Mouse (Mus musculus) spleen, adult 18-20 months (tissue): ENCODE measurements at regions not wholly inside any gene's neighbourhood (a gene's known extent, or its start where the extent isn't known, plus 50 kb on each side); places are given as distances from the start of the nearest gene placed in this dataset.
"Not testable (repeated sequence)": the region's sequence is repeated elsewhere in the genome, so short reads cannot be mapped to it uniquely, and the experiment has no call there.

ENCODE experiments used
- DNase-seq, 2 experiments: peaks; one replicate each; pipeline ENCODE4 v3.0.0; 2022; ENCODE audit warnings: mixed read lengths in 2 of 2

DNA sequence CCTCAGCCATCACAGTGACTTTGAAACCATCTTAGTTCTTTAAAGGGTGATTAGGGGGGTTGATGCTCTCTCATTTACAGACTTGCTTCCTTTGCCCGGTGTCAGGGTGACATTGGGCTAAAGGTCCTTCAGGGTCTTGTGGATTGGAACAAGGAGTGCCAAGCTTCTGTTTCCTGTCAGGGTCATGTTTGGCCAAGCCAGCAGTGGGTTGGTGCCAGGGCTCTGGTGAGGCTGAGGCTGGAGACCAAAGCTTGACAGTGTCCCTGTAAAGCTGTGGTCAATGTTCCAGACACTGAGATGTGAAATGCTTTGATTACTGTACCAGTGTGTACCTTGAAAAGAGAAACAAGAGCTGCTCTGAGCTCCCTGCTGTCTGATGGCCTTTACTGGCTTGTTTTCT is 150.8 kb upstream of the Fam3c start:
- DNase-seq = no peak

DNA sequence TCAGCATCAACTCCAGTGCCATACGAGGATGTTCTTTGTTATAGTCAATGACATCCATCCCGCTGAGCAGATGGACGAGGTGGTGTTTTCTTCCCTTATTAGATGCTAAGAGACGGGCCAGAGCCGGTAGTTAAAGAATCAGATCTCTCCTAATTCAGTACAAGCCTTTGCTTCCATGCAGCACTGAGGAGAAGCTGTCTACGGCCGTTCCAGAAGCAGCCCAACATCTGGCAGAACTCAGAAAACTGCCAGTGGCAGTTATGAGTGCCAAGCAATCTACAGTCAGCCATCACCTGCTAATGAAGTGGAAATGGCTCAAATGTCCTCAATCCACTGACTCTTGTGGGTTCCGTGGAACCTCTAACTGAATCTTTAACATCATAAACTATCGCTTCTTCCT is 141.3 kb upstream of the Fam3c start:
- no peak for DNase-seq

DNA sequence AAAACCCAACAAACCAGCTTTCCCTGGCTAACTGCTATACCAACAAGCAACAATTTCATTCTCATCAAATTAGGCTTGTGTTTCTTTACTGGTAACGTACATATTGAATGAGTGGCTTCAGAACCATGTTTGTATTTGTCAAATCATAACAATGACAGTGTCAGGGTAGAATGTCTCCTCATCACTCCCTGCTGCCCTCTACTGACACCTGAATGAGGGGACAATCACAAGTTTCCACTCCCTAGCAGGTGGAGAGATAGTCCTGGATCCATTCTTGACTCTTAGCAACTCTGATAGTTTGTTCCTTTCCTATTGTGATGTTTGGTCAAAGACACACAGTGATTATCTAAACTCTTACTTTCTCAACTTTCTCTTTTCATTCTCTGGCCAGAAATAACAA is 140.4 kb upstream of the Fam3c start:
- no peak for DNase-seq

DNA sequence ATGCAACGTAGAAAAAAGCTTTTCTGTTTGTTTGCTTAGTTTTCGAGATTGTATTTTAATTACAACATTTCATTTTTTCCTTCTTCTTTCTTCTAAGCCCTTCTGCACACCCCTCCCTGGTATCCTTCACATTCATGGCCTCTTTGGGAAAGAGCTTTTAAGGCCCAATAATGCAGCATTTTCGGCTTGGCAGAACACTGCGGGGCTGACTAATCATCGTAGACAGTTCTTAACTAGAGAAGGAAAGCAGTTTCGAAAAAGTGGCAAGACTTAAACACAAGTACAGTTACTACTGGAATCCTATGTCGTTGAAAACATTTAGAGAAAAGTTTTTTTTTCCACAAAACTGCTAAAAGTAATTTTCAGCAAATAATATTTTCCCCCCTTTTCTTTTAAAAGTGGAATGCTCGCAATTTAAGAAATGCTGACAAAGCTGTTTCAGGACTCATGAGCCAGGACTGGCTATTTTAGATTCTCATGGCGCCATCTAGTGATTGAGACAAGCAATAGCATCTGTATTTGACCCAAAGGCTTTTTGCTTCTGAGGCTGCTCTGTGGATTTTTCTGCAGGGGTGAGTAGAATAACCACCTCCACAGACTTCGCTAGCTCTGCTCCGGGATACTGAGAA is 137.7 kb upstream of the Fam3c start:
- no peak for DNase-seq

DNA sequence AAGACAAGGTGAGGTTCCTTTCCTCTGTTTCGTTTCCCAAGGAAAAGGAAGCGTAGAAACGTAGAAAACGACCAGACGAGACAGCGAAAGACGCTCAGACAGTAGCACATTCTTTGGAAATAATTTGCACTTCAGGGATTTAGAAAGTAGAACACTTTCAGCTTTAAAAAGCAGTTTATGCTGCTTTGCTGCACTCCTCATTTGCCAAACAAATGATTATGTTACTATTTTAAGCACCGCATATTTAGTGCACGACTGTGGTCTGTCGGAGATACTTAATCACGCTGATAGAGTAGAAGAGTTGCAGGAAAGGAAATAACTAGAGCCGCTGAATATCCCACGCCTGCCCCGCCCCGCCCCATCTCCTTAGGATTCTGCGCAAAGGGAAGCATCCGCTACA is 136.9 kb upstream of the Fam3c start:
- no peak for DNase-seq

DNA sequence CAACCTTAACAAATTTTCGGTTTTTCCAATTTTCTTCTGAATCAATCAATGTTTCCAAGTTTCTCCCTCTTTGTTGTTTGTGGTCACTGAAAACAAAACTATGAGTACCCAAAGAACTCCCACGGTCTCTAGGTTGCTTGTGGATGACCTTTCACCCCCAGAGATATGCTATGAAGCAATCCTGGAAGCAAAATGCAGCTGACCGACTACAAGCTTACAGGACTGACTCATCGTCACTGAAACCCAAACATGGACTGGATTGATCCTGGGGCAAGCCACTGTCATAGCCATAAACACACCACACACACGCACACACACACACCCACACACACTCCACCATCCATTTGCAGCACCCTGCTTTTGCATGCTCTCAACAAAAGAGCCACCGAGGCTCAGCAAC is 134.7 kb upstream of the Fam3c start:
- DNase-seq = no peak

DNA sequence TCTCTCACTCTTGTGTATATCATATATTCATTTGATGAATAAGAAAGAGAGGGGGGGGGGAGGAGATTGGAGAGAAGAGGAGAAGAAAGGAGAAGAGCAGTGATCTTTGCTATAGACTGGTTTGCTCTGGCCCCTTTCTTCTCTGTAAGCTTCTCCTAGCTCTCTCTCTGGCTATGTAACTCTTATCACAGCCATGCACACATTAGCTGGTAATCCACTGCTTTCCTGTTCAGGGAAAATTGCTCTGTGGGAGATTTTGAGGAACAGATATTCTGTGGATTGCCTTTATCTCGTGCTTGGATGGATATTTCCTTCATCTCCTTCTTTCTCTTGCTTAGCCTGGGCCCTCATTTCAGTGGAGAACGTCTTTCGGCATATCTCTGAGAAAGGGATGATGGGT is 131.4 kb upstream of the Fam3c start:
- no peak for DNase-seq

DNA sequence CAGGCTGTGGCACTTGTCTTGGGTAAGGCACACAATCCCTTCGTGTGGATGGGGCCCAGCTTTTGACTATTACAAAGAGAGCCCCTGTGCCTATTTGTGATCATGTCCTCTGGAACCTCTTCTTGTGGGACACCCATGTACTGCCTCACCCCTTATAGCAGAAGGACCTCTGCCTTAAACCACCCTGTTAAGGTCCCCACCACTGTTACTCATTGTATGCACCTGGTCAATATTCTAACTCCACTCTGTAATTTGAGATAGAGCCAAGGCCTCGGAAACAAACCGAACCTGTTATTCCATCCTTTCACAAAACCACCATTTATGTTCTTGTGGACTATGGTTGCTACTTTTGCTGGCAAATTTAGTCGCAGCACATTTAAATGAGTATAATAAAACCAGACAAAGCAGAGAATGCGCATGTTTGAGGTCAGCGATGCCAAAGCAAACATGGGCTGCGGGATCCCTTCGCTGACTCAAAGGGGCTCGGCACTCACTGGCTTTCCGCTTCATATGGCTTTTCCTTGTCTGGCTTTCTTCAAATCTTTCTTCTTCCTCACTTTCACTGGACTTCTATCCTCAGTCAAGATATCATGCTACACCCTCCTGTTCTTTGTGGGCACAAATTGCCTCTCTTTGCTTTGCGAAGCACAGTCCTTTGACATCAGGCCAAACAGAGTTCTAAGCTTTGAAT is 129.9 kb upstream of the Fam3c start:
- no peak for DNase-seq

DNA sequence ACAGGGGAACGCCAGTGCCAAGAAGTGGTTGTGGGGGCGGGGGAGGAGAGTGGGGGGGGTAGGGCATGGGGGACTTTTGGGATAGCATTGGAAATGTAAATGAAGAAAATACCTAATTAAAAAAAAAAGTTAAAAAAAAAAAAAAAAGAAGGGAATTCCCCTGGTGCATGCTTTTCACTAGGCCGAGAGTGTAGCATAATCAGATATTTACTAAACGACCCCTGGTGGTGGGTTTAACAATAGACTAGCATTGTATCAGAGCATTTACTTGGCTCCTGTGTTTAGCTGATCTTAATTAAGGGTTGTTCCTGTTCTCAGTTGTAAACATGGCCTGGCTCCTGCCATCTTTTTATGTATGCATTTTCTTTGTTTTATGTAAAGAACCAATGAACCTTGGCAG is 126.2 kb upstream of the Fam3c start:
- not testable (repeated sequence) for DNase-seq

DNA sequence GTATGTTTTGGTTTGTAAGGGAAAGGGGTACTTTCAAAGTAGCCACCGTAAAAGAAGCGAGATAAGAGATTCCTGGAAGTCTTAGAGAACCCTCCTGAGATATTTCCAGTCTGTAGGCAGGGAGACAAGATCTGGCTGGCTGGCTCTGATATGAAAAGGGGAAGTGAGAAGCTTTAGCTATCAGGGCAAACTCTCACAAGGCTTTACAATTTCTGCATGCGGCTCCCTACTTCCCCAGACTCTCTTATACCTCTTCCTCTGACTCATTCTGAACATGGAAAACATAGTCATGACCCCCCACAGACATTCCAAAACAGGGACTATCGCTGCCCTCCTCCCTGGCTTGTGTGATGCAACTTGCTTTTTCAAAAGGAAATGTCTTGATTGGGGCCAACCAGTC is 118.6 kb upstream of the Fam3c start:
- peak in 1 of 2 experiments; percentile 5 for DNase-seq

DNA sequence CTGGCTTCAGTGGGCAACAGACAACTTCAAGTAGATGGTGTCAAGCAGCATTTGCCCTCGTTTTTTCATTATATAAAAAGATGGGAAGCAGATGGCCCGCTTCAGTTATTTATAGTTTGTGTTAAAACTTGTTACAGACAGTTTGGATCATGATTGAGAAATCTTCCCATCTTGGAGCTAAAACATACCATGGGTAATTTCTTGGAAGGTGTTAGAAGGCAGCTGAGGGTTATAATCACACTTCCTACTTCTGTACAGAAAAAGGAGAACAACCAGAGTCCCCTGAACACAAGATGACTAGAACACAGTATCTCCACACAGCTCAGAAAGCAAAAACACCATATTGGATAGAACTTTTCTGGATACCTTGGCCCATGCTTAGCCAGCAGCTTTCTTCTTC is 118.0 kb upstream of the Fam3c start:
- DNase-seq = no peak

DNA sequence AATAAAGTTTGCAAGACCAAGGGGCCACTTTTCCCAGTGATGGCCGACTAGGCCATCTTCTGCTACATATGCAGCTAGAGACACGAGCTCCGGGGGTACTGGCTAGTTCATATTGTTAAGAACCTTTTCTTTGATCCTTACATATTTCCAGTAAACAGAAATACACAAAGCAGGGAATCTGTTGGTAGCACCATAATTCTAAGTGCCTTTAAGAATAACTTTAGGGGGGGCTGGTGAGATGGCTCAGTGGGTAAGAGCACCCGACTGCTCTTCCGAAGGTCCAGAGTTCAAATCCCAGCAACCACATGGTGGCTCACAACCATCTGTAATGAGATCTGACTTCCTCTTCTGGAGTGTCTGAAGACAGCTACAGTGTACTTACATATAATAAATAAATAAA is 116.4 kb upstream of the Fam3c start:
- not testable (repeated sequence) for DNase-seq

DNA sequence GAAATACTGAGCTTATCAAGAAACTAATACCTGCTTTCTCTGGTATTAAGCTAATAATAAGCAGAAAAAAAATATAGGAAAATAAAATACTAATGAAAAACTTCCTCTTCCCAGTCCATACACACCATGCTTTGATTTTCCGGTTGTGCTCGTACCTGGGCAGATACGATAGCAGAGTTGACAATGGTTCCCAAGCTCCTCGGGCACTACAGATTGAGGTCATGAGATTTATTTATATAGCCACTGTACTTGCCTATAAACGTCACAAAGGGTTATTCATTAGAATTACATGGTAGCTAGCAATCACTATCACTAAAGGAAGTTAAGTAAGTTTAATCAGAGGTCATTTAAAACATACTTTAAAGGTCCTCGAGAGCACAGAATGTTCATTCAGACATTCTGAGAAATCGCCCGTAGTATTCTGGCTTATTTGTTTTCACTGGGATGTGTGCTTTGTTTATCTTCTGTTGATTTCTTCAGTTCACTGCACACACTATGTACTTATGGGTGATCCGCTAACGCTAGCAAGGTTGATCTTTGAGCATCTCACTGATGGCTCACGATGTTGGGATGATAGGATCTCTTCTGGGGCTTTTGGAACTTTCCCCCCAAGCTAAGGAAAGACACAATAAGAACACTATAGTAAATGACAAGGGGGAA is 111.4 kb upstream of the Fam3c start:
- no peak for DNase-seq

DNA sequence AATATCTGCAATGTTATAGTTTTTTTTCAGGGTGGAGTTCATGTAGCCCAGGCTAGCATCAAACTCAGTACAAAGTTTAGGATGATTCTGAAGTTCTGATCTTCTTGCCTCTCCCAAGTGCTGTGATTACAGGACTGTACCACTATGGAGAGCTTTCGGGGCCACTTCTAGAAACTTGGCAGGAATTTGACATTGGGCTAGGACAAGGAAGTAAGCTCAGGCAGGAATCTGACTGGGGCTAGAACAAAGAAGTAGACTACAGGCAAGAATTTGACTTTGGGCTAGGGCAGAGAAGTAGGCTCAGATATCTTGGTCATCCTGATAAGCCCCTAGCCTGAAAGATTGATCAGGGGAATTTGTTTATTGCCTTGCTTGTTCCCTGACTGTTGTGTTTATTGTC is 109.9 kb upstream of the Fam3c start:
- DNase-seq = no peak

DNA sequence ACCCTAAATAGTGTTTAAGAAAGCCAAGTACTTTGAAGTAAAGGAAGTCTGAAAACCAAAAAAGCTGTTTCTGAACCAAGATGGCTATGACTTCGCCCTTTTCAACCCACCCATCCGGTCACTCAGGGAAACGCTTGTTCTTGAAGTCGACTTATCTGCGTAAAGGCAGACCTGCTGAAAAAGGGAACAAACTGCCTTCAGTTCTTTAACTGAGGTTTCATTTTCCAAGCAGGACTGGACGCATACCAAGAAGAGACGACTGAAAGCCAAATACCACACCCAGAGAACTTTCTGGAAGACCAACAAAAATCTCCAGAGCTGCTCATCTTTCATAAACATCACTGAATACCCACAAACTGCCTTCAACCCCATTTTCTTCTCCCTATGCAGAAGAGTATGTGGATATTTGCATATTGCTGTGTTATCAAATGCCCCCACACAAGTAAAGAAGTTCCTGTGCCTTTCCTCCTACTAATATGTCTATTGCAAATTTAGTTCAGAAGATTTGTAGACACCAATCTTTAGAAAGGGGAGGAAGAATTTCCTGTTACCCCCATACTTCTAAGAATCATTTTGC is 103.5 kb upstream of the Fam3c start:
- DNase-seq = no peak

DNA sequence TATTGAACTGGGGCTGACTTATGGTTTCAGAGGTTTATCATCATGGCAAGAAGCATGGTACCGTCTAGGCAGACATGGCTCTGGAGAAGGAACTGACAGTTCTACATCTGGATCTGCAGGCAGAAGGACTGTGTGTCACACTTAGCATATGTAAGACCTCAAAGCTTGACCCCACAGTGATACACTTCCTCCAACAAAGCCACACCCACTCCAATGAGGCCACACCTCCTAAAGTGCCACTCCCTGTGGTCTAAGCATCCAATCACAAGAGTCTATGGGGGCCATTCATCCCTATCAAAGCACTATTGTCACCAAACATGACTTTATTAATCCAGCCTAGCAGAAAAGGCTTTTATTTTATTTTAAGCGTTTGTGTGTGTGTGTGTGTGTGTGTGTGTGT is 96.2 kb upstream of the Fam3c start:
- no peak for DNase-seq

DNA sequence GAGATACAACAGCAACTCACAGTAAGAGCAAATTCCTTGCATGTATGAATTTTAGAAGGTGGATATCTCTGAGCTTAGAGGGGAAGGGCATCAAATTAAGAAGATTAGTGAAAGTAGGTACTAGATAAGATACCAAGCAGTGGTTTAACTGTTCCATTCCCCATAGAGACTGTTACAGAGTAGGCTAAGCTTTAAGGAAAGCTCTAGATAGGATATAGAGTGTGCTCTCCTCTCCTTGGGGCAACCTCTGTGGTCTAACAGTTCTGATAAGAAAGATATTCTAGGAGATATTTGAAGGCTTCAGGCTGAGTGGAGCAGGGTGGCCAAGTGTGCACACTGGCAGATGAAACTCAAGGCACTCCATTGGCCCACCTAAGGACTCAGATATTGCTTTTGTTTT is 94.5 kb upstream of the Fam3c start:
- DNase-seq = no peak

DNA sequence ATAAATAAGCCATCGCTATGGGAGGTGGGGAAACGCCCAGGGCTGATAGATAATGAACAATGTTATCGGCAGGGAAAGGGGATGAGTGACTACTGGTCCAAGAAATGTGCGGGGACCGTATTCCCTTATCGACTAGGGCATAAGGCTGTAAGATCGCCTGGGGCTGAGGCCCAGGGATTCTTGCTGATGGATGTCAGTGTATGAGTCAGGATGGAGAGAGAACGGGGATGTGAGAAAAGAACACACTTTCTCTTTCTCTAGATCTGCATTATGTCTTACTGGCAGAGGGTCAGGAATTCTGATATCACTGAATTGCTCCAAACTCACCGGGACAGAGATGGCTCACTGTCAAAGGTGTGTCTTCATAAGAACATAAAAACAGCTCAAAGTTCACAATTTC is 92.9 kb upstream of the Fam3c start:
- no peak for DNase-seq

DNA sequence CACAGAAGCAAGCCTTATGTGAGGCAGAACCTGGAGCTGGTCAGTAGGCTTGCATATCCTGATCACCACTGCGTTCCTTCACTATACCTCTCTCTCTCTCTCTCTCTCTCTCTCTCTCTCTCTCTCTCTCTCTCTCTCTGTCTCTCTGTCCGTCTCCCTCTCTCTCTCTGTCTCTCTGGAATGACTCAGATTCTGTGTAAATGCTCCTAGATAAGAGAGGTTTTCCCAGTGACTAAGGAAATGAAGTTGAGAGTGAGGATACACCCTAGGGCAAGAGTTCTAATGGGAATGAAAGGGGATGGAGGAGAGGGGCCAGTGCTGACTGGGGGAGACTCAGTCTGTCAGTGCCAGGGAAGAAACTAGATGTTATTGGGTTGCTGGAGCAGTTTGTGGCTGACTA is 91.6 kb upstream of the Fam3c start:
- DNase-seq = no peak

DNA sequence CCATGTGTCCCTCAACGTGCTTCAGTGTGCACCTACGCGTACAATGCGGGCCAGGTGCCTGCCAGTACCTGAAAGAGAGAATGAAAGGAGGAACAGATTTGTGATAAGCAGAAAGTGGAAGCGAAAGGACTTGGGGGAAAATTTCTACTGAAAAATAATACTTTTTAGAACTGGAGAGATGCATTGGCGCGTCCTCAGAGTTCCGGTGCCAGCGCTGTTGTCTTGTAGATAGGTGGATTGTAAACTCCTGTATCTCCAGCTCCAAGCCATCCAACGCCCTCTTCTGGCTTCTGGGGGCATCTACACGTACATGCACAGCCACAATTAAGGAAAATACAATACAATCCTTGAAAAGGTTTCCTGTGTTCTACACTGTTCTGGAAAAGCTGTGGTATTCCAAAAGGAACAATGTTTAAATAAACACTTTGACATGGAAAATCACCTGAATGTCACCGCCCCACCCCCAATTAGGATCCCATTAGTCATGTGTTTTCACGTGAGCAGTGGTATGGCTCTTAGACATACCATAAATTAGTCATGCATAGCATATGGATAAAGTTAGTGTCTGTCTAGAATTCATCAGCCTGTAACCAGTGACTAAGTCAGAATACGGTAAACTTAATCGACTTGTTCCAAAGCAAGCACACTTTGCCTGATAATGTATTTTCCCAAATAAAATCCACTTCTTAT is 90.7 kb upstream of the Fam3c start:
- peak in 1 of 2 experiments; percentile 6 for DNase-seq

DNA sequence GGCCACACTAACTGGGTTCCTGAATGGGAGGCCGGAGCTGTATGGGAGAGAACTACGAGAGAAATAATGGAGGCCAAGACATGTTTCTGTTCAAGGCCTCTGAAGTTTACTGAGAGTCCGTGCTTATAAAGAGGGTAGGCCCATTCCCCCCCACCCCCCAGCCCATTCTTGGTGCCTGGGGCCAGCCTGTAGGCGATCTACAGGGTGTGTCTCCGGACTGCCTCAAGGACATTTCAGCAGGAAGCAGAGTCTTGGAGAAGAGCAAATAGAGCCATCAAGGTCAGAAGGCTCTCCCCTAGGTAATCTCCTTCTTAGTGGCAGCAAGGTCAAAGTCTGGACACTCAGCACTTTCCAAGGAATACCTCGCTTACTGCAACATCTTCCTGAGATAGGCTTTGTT is 88.8 kb upstream of the Fam3c start:
- DNase-seq = not testable (repeated sequence)

DNA sequence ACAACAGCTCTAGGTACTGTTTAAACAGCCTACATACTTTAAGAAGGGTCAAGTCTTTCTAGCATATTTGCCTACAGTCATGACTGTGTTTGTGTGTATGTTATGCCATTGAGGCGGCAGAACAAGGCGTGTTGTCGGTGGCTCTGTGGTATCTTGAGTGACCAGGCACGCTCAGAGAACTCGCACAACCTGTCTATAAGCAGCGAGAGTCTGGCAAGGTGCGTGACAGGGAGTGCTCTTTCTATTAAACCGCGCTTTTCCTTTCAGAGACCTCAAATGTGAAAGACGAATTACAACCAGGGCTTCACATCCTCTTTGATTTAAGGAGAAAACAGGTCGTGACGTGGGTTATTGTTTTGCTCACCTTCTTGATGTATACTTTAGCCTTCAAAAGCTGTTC is 88.2 kb upstream of the Fam3c start:
- DNase-seq = no peak

DNA sequence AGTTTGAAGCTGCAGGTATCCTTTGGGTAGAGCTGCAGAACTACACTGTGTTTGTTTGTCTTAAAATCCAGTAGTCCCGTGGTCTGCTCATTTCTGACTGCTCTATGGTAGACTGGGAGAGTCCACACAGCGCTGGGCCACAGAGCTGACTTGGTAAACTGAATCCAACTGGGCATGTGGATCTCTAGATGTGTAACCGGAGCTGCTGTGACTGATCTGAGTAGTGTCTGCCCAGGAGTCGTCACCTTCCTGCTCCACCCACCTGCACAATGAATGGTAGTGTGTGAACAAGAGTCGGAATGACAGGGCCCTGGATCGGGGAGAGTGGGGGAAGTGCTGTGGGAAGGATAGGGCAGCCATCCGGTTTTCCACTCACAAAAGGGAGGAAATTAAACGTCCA is 87.5 kb upstream of the Fam3c start:
- no peak for DNase-seq

DNA sequence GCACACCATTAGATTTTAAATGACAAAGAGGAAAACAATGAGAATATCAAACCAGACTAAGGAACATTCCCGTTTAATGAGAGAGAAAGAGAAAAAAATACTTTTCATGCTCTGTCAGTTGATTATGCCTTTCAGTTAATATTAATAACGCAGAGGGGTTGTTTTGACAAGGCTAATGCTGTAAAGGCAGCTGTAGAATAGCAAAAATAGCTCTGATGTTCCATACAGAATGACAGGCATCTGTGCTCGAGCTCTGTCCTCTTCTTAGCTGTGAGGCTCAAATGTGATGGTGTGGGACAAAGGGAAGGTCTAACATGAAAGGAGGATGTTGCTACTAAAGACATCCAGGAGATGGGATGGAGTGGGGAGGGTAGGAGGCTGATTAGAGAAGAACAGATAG is 87.1 kb upstream of the Fam3c start:
- DNase-seq = no peak
